Mouse (Mus musculus): ENCODE data around the gene 2210016L21Rik.

GRCm38 (mm10) chr5:114922366-114922731 is 19.6 kb upstream of the 2210016L21Rik start:
- no peak for TF ChIP-seq CTCF (IDR thresholded peaks at IDR 0.05; ENCODE audit: borderline replicate concordance, extremely low read depth, insufficient read depth, insufficient read length)
- no peak for TF ChIP-seq POLR2A (IDR thresholded peaks at IDR 0.05; ENCODE audit: borderline replicate concordance, extremely low read depth, insufficient read depth, insufficient read length, poor library complexity, severe bottlenecking)

Data from brain, embryonic 14.5 days (tissue).